Mouse (Mus musculus): ENCODE measurements around the gene Klk5.
A peak's percentile ranks its signal among the peaks of the same experiment; 100 is the strongest.

Gene Klk5

DNA sequence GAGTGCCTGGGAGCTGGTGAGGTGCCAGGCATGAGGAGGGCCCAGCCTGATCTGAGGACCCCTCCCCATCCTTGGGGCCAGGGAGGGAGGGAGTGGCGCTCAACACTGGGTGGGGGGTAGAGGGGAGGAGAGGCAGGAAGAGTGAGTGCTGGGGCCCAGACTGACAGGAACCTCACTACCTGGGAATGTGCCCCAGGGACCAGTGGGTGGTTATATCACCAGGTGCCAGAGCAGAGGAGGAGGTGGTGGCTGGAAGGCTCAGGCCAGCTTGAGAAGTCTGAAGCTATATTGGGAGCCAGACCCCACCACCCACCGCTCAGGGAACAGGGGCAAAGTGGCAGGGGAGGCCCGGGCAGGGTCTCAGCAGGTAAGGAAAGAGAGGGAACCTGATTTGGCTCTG, at the start of gene Klk5:
Klk5 (plus strand) TSS at position 271 of the 400 bp plus-strand sequence.
- DNase-seq (ENCODE audit: low read depth in 2 of 2, low spot score in 2 of 2), result no peak

DNA sequence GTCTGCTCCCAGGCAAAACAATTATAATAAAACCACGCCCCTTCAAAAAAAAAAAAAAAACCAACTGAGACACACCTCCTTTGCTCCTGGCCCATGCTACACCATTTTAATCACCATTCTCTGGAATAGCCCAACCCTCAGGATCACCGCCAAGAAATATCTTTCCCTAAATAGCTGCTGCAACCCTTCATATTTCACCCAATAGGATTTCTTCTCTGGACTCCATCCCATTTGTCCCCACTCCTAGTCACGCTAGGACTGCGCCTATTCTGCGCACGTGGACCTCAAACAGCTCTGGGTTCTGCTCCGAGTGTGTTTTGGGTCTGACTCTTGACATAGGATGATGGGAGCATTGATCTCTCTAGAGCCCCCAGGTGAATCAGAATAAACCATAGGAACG, 45.4 kb upstream of the Klk5 start:
- no peak for DNase-seq (ENCODE audit: low read depth in 2 of 2, low spot score in 2 of 2)

DNA sequence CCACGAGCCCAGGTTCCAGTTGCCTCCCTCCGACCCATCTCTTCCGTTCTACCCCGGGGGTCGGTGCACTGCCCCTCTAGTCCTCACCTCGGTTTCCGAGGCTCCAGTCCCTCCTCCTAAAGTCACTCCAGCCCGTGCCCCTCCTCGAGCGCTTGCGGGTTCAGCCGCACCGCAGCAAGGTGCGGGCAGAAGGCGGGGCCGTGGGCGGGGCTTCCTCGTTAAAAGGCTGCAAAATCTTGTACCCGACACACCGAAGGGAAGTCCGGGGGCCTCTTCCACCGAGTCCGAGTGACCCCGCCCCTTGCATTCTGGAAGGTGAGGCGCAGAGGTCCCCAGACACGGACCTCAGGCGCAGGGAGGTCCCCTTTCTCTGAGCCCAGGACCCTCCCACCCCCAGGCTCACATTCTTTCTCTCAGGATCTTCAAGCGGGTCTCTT, 44.4 kb upstream of the Klk5 start, which contains the start of gene Klk8:
Klk8 (plus strand) TSS at position 245 of the 437 bp plus-strand sequence.
- peak; percentile 35 to 53 for DNase-seq (ENCODE audit: low read depth in 2 of 2, low spot score in 2 of 2)

DNA sequence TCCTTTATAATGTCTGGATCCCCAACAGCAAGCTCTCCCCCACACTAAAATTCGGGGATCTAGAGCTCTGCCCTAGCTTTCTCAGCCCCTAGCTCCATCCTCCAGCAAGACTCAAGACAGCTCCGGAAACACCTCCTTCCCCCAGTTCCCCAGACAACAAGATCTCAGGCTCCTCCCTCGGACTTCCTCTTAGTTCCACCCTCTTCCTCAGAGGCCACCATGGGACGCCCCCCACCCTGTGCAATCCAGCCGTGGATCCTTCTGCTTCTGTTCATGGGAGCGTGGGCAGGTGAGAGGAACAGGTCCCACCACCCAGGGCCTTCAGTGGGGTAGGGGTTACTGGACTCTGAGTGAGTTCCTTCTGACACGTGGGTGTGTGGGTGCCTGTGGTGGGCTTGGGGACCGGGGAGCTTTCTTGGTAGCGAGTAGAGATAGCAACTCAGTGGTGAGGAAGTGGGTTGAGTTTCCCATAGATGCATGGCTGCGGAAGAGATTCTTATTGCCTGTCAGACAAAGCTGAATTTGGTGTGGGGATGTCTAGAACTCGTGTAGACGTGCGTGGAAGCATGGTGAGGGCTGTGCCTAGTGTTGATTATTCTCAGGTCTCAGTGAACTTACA, 43.8 kb upstream of the Klk5 start:
- DNase-seq (ENCODE audit: low read depth in 2 of 2, low spot score in 2 of 2), result peak; percentile 21 to 41

DNA sequence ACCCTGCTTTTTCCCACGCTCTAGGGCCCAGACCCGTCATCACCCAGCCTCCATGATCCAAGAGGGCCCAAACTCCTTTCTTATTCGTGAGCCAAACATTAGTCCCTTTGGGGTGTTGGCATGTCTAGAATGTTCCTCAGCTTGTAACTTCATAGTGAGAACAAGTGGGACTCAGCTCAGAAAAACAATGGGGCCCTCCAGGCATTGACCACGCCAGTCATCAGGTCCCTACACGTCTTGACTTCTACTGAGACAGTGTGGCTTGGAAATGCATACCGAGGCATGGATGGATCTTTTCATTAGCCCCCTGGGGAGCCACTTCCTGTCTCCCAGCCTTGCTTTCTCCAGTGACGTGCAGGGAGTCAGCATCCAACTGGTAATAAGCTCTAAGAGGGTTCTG, 41.9 kb upstream of the Klk5 start:
- no peak for DNase-seq (ENCODE audit: low read depth in 2 of 2, low spot score in 2 of 2)

DNA sequence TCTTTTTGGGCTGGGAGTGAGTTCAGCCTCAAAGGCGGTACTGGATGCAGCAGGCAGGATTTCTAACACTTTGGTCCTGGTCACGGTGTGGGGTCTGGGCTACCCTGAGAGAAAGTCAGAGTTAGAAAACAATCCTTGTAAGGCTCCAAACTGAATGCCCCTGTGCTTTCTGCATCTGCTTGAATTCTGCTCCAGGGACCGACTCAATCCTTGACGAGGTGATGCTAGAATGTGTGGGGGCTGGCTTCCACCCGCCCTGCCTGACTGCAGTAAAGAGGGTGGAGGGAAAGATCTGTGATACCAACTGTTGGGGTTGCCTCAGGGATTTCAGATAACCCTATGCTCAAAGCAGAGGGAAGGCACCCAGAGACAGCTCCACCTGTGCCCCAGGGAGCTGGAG, 30.8 kb upstream of the Klk5 start, which contains the start of gene Klk7:
Klk7 (plus strand) TSS at position 301 of the 400 bp plus-strand sequence.
- no peak for DNase-seq (ENCODE audit: low read depth in 2 of 2, low spot score in 2 of 2)

DNA sequence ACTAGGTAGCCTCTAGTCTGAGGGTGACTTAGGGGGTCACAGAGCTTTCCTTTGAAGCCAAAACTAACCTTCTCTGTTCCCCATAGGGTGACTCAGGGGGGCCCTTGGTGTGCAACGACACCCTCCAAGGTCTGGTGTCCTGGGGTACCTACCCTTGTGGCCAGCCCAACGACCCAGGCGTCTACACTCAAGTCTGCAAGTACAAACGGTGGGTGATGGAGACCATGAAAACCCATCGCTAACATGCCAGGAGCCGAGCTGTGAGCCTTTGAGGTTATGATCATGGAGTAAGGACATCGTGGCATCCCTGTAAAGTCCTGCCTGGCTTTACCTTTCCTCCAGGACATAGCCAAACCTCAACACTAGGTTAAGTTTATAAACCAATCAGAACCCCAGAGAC, 26.6 kb upstream of the Klk5 start:
- DNase-seq (ENCODE audit: low read depth in 2 of 2, low spot score in 2 of 2), result no peak

DNA sequence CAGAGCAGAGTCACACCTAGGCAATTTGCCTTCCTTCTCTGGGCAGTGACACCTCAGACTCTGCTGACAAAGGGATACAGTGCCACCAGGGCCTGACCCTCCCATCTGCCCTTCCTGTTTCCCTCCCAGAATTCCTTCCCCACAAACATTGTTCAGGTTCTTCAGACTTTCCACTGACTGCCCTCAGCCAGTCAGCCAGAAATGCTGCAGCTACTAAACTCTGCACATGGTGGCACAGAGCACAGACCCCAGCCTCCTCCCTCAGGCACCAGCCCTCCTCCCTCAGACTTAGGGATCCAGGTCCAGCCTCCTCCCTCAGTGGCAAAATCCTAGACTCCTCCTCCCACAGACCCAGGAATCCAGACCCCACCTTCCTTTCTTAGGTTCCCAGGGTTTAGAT, 25.0 kb upstream of the Klk5 start:
- DNase-seq (ENCODE audit: low read depth in 2 of 2, low spot score in 2 of 2), result no peak

DNA sequence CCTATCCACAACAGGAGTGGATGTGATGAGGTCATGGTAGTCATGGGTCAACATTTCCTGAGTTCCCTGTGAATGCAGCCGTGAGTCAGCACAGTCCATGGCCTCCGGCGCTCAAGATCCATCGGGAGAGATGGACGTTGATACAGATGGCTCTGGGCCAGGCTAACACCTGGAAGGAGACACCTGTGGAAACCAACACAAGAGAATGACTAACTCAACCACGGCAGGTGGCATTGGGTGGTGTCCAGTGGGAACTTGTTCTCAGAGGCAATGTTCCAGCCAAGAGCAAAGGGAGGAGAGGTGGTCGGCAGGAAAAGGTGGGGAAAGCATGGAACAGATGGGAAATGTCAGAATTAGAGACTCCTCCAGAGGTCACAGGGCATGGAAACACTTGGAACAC, 20.2 kb upstream of the Klk5 start:
- DNase-seq (ENCODE audit: low read depth in 2 of 2, low spot score in 2 of 2), result no peak

DNA sequence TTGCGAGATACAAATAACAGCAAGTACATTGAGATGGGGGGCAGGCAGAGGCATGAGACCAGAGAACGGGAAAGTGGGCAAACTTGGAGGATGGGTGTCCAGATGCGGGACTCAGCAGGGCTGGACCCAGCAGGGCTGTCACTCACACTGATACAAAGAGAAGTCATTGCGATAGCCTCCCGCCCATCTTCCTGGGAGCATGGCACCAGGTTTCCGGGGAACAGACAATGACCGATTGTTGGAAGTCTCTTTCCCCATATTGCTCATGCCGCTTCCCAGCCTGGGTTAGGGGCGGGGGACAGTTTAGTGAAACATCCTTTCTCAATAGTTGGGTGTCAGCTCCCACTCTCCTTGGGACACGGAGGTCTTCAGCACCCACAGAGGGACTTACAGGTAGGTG, 17.6 kb upstream of the Klk5 start, which contains the start of gene Klk6:
Klk6 (plus strand) TSS at position 301 of the 400 bp plus-strand sequence.
- DNase-seq (ENCODE audit: low read depth in 2 of 2, low spot score in 2 of 2), result no peak

DNA sequence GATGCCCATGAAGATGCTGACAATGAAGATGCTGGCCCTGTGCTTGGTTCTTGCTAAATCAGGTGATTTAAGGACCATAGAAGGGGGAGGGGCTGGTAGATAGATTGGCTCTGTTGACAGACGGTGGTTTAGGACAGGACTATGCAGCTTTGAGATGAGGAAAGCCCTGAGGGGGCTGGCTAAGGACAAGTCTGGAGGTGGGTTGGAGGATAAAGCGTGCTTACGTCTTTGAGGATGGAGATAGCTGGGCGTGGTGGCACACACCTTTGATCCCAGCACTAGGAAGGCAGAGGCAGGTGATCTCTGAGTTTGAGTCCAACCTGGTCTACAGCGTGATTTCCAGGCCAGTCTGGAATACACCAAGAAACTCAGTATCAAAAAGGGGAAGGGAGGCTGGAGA, 15.7 kb upstream of the Klk5 start:
- DNase-seq (ENCODE audit: low read depth in 2 of 2, low spot score in 2 of 2), result no peak

DNA sequence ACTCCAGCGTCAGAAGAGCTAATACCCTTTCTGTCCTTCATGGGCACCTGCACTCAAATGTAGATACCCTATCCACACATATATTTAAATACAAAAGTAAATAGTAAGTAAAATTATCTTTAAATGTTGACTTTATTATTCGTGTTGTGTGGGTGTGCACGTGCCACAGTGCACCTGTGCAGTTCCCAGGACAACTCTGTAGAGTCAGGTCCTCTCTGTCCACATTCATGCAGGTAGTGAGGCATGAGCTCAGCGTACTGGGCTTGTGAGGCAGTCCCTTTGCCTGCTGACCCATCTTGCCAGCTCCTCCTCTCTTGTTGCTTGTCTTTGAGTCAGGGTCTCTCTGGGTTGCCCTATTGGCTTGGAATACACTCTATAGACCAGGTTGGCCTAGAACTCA, 14.1 kb upstream of the Klk5 start:
- DNase-seq (ENCODE audit: low read depth in 2 of 2, low spot score in 2 of 2), result no peak

DNA sequence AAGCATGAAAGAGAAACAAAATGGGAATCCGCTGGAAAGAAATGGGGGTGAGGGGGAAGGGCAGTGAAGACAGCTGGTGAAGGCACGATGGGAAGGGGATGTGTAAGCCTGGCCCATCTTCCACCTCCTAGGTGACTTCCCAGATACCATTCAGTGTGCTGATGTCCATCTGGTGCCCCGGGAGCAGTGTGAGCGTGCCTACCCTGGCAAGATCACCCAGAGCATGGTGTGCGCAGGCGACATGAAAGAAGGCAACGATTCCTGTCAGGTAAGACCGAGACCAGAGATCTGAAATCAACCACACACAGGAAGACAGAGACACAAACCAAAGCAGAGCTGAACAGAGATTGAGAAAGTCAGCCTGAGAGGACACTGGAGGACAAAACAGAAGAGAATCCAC, 12.8 kb upstream of the Klk5 start:
- DNase-seq (ENCODE audit: low read depth in 2 of 2, low spot score in 2 of 2), result no peak

DNA sequence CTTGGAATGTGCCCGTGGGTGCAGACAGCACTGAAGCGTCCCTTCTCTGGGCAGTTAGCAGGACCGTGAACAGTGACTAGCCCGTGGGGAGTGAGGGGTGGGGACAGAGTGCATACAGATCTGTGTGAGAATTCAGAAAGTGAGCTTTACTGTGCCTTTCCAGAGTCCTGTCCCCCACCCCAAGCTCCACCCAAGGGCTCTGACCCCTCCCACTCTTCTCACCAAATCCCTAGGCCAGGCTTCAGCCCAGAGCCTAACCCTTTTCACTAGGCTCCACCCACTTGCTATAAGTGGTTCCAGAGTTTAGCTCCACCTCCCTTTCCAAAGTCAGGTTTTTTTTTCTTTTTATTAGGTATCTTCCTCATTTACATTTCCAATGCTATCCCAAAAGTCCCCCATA, 2.0 kb downstream of the Klk5 start:
- no peak for DNase-seq (ENCODE audit: low read depth in 2 of 2, low spot score in 2 of 2)

DNA sequence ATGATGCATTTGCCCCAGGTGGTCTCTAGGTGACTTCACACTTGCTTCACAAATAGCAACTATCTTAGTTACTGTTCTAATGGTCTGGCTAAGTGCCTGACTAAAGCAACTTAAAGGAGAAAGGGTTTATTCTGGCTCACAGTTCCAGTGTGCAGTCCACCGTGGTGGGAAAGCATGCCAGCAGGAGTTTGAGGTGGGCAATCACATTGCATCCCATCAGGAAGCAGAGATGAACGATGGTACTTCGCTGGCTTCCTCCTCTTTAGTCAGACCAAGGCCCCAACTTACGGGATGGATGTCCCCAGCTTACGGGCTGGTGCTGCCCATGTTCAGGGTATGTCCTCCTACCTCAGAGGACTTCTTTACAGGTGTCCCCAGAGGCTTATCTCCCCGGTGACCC, 9.8 kb downstream of the Klk5 start:
- no peak for DNase-seq (ENCODE audit: low read depth in 2 of 2, low spot score in 2 of 2)

DNA sequence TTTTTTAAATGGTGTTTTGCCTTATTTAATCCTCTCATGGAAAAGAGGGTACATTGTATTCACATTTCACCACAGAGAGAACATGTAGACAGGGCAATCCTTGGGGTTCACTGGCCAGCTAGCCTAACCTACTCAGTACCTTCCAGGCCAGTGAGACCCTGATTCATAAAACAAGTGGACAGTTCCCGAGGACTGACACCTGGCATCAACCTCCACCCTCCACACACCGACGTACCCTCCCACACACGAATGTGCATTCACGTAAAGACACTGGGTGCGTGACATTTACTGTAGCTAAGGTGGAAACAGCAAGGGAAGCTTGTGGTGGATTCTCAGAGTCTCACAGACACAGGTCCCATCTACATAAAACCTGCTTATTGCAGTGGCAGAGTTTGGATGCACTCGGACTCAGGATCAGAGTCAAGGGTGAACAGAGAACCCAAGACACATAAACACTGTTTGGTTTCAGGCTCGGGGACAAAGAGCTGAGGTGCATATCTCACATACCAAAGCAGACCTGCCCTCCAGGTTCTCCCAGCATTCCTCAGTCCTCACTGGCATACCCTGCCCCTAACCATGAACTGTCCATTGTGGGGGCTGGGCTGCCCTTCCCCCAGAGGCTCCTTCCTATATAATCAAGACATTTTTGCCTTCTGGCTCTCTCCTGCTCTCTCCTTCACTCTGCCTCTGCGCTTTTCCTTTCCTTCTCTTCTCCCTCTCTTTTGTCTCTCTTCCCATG, 13.0 kb downstream of the Klk5 start:
- no peak for DNase-seq (ENCODE audit: low read depth in 2 of 2, low spot score in 2 of 2)

DNA sequence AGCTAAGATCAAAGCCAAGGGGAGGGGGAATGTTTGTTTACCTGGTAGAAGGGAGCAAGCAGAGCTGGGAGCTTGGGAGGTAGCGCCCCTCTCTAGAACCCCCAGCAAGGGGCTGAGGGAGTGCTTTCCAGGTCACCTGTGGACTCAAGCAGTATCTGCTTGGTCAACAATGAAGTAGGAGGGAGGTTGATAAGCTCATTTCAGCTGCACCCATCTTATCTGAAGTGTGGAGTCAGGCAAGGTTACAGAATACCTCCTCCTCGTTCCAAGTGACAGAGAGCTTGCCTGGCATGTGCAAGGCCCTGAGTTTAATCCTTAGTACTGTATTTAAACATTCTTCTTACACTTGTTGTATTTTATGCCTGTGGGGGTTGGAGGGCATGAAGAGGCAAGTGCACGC, 13.9 kb downstream of the Klk5 start:
- DNase-seq (ENCODE audit: low read depth in 2 of 2, low spot score in 2 of 2), result no peak

DNA sequence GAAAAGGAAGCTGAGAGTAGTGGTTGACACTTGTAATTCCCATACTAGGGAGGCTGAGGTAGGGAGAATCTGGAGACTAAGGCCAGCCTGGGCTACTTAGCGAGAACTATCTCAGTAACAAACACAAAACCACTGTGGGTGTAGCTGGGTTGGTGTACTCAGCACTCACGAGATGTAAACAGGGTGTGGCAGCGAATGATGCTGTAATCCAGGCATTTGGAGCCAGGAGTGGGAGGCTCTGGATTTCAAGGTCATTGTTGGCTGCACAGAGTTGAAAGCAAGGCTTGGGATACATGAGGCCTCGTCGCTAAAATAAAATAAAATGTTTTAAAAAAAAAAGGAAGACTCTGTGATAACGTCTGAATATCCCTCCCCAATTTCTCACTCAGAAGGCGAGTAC, 14.5 kb downstream of the Klk5 start:
- no peak for DNase-seq (ENCODE audit: low read depth in 2 of 2, low spot score in 2 of 2)

DNA sequence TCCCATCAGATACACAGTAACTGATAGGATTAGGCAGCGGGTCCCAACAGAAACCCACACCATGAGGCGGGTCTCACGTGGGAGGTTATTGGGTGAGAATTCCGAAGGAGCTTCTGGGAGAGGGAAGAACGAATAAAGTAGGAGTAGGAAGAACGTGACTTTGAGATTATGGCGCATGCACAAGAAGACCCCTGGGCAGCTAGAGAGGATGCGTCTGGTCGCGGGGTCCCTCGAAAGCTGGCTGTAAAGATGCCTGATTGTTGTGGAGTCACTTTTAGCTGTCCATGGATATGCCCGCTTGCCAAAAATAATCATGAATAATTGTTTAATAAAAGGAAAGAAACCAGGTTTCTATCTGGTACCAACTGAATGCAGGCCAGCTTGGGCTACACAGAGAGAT, 15.7 kb downstream of the Klk5 start:
- no peak for DNase-seq (ENCODE audit: low read depth in 2 of 2, low spot score in 2 of 2)

DNA sequence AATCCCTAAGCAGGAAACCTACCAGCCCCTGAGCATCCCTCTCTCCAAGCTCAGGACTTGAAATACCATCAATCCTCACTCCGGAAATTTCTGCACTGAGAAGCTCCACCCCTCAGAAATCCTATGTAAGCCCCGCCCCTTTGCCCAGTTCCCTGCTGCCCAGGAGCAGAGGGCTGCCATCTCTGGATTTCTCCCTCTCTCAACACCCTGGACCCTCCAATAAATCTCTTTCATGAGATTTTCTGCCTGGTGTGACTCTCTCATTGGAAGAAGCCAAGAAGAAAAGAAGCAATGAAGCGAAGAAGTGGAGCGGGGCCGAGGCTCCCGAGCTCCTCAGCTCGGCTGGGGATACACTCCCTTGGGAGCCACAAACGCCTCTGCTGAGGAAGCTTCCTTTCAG, 18.6 kb downstream of the Klk5 start:
- DNase-seq (ENCODE audit: low read depth in 2 of 2, low spot score in 2 of 2), result no peak

DNA sequence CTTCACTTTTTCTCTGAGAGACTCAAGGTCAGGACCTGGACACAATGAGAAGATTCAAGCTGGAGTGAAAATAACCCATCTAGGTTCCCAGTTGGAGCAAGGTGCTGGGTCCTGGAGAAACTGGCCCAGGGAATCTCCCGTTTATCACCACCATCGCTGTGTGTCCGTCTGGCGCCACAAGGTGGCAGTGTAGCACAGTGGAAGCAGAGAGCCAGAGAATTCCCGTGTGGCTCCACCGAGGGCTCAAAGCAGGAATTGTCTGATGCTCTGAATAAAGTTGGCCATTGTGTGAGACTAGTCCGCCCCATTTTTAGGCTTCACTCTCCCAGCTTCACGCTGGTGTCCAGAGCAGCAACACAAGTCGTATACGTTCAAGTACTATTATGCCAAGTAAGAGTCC, 31.5 kb downstream of the Klk5 start:
- DNase-seq (ENCODE audit: low read depth in 2 of 2, low spot score in 2 of 2), result no peak

DNA sequence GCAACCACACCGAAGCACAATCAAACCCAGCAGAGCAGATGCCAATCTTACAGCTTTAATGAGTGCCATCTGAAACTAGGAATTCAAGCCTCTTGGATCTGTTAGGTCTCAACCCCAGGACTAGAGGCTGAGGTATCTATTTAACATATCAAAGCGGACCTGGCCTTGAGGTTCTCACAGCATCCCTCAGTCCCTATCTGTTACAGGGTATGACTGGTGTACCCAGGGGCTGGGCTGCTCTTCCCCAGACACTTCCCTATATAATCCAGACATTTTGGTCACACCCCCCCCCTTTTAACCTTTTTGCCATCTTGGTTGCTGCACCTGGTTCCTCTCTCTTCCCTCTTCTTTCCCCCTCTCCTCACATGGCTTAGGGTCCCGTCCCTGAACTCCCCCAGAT, 31.9 kb downstream of the Klk5 start:
- DNase-seq (ENCODE audit: low read depth in 2 of 2, low spot score in 2 of 2), result no peak

DNA sequence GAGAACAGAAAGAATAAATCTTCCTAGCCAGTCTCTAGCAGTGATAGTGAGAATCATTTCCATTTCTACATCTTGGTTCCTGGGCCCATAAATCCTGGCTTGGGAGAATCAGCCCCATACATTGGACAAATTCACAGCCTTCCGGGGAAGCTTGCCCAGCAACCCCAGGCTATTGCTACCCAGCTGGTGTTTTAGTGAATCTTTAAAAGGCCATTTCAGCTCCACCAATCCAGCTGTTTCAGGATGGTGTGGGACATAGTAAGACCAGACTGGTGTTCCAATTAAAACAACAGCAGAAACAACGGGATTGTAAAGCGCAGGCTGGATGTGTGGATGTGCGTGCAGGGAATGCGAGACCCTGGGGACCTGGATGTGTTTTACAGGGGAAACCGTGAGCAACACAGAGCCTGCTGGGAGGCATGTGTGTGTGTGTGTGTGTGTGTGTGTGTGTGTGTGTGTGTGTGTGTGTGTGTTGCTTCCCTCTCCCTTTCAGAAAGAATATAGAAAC, 33.2 kb downstream of the Klk5 start:
- no peak for DNase-seq (ENCODE audit: low read depth in 2 of 2, low spot score in 2 of 2)

Measured in CD8-positive naive resting alpha-beta T cell, adult 2 months (primary cell).